Mouse (Mus musculus) limb, embryonic 11.5 days (tissue): ENCODE data around the gene Tespa1. TPM values are rescaled to one million over a fixed set of nuclear protein-coding genes. Genes with fewer than 3 reads are reported as not detected.
A peak's percentile ranks its signal among the peaks of the same experiment; 100 is the strongest.
"Not testable (repeated sequence)": the region's sequence is repeated elsewhere in the genome, so short reads cannot be mapped to it uniquely, and the experiment has no call there.

Experiments
- ATAC-seq: fragments of 200-750 bp; cut with Nextera tagmentation; 2 replicates; pipeline ENCODE4 v1.8.0; 2017; ENCODE audit warnings: low read depth; ENCODE audit not compliant: insufficient number of reproducible peaks, low FRiP score, low TSS enrichment
- DNase-seq: peaks from one replicate; pipeline ENCODE4 v3.0.0-alpha.2; 2015; ENCODE audit warnings: low spot score
- H3K27ac ChIP-seq: fragments of 300-500 bp; sonication (generic); replicated peaks from 2 replicates; pipeline ENCODE4 v1.5.1; 2014; ENCODE audit warnings: low read depth, mild to moderate bottlenecking, low read length
- H3K27me3 ChIP-seq: fragments of 300-500 bp; sonication (generic); 2 replicates; pipeline ENCODE4 v1.6.1; 2014; ENCODE audit warnings: mild to moderate bottlenecking, low read length, mixed read lengths; ENCODE audit not compliant: control insufficient read depth, insufficient read depth
- H3K36me3 ChIP-seq: fragments of 300-500 bp; sonication (generic); 2 replicates; pipeline ENCODE4 v1.6.1; 2014; ENCODE audit warnings: mild to moderate bottlenecking, low read length, moderate library complexity, mixed read lengths; ENCODE audit not compliant: control insufficient read depth, insufficient read depth
- H3K4me1 ChIP-seq: fragments of 300-500 bp; sonication (generic); 2 replicates; pipeline ENCODE4 v1.6.1; 2014; ENCODE audit warnings: low read length, mixed read lengths; ENCODE audit not compliant: control insufficient read depth, insufficient read depth
- H3K4me2 ChIP-seq: fragments of 300-500 bp; sonication (generic); 2 replicates; pipeline ENCODE4 v1.6.1; 2014; ENCODE audit warnings: low read depth, mild to moderate bottlenecking, moderate library complexity; ENCODE audit not compliant: severe bottlenecking
- H3K4me3 ChIP-seq: fragments of 300-500 bp; sonication (generic); 2 replicates; pipeline ENCODE4 v1.5.1; 2014; ENCODE audit warnings: low read depth, low read length
- H3K9ac ChIP-seq: fragments of 300-500 bp; sonication (generic); 2 replicates; pipeline ENCODE4 v1.6.1; 2014; ENCODE audit warnings: mild to moderate bottlenecking, low read length
- H3K9me3 ChIP-seq: fragments of 300-500 bp; sonication (generic); 2 replicates; pipeline ENCODE4 v1.6.1; 2016; ENCODE audit warnings: low read length; ENCODE audit not compliant: control insufficient read depth
- WGBS: fragments of 180-500 bp; shearing (Covaris S2); extraction: QIAGEN DNeasy Blood & Tissue Kit; methylation state at CpG from one replicate; pipeline ENCODE4 v1.1.7; 2014; 5-methylcytosine and 5-hydroxymethylcytosine counted together
- polyA plus RNA-seq: library from polyadenylated mRNA; unstranded; fragments of >200 nt; fragmentation: Nextera tagmentation; extraction: Ambion mirVana; gene quantifications from 2 replicates; pipeline ENCODE4 v1.2.1, GENCODE M21; 2014

Tespa1 gene
- polyA plus RNA-seq, 1 experiment from 2014 or later: 0.17 TPM

- no peak overlapping the region for H3K9ac ChIP-seq
- no peak overlapping the region for H3K27ac ChIP-seq
- no peak for ATAC-seq
- H3K36me3 ChIP-seq: no peaks in the 10 kb centered on the region
- H3K4me1 ChIP-seq: no peaks in the 10 kb centered on the region
- WGBS: 95% methylated on average over 2 of the region's 2 CpGs
- no peaks in the 10 kb centered on the region for H3K27me3 ChIP-seq
- no peak for DNase-seq
- H3K4me3 ChIP-seq: no peak overlapping the region
- H3K9me3 ChIP-seq: no peaks in the 10 kb centered on the region
- no peak overlapping the region for H3K4me2 ChIP-seq
These were observed 47.5 kb downstream of the Tespa1 start for GRCm38 (mm10) chr10:130370005-130370682.

- ATAC-seq (no peak), DNase-seq (no peak)
- H3K9me3 ChIP-seq: no peaks in the 10 kb centered on the region
- 66% methylated on average over 1 of the region's 1 CpGs for WGBS
- no peaks in the 10 kb centered on the region for H3K4me1 ChIP-seq
- H3K4me2 ChIP-seq: no peak overlapping the region
- no peaks in the 10 kb centered on the region for H3K36me3 ChIP-seq
- no peak overlapping the region for H3K9ac ChIP-seq
- no peaks in the 10 kb centered on the region for H3K27me3 ChIP-seq
- H3K27ac ChIP-seq: no peak overlapping the region
- no peak overlapping the region for H3K4me3 ChIP-seq
These were observed 49.0 kb downstream of the Tespa1 start for GRCm38 (mm10) chr10:130371644-130372043.

GRCm38 (mm10) chr10:130372491-130373173 is 50.0 kb downstream of the Tespa1 start:
- Histone ChIP-seq H3K9me3 (no peaks in the 10 kb centered on the region), H3K4me1 (no peaks in the 10 kb centered on the region), H3K4me3 (no peak overlapping the region), H3K27ac (no peak overlapping the region), H3K27me3 (no peaks in the 10 kb centered on the region), H3K4me2 (no peak overlapping the region), H3K9ac (no peak overlapping the region), H3K36me3 (no peaks in the 10 kb centered on the region)
- no peak for DNase-seq
- no peak for ATAC-seq
- 80% methylated on average over 2 of the region's 2 CpGs for WGBS

GRCm38 (mm10) chr10:130375145-130375544 is 52.5 kb downstream of the Tespa1 start:
- no peak overlapping the region for H3K9ac ChIP-seq
- H3K4me1 ChIP-seq: no peaks in the 10 kb centered on the region
- no peak overlapping the region for H3K27ac ChIP-seq
- H3K4me3 ChIP-seq: no peak overlapping the region
- ATAC-seq (no peak), DNase-seq (no peak)
- H3K4me2 ChIP-seq: no peak overlapping the region
- H3K27me3 ChIP-seq: no peaks in the 10 kb centered on the region
- no peaks in the 10 kb centered on the region for H3K9me3 ChIP-seq
- H3K36me3 ChIP-seq: no peaks in the 10 kb centered on the region
- WGBS: 85% methylated on average over 2 of the region's 2 CpGs

GRCm38 (mm10) chr10:130394232-130394631 is 71.6 kb downstream of the Tespa1 start, which contains the start of gene Vmn2r84:
Gene Vmn2r84 (minus strand): TSS chr10:130394332.
- no peak within 1 kb of the TSS for H3K27ac ChIP-seq
- no peak for DNase-seq
- H3K4me2 ChIP-seq: no peak within 1 kb of the TSS
- no peak within 1 kb of the TSS for H3K9ac ChIP-seq
- H3K27me3 ChIP-seq: no peaks in the 10 kb centered on the region
- no peaks in the 10 kb centered on the region for H3K36me3 ChIP-seq
- no peak within 1 kb of the TSS for H3K4me3 ChIP-seq
- no peaks in the 10 kb centered on the region for H3K9me3 ChIP-seq
- no peaks in the 10 kb centered on the region for H3K4me1 ChIP-seq
- no peak for ATAC-seq

GRCm38 (mm10) chr10:130412167-130412698 is 89.6 kb downstream of the Tespa1 start:
- H3K9ac ChIP-seq: not testable (repeated sequence)
- peak; percentile 69 for ATAC-seq

More at GRCm38 (mm10) chr10:130412167-130412698, 89.6 kb downstream of the Tespa1 start:
- 66% methylated on average over 20 of the region's 35 CpGs for WGBS
- H3K27ac ChIP-seq, DNase-seq, H3K9me3 ChIP-seq, H3K4me2 ChIP-seq, H3K27me3 ChIP-seq, H3K36me3 ChIP-seq, H3K4me1 ChIP-seq, H3K4me3 ChIP-seq: not testable (repeated sequence)

Other genes with a start within 250 kb of the Tespa1 start
- gene Olfr823, start 207.5 kb upstream of the Tespa1 start, polyA plus RNA-seq: not detected in 2 replicates
- gene Olfr824, start 192.9 kb upstream of the Tespa1 start, polyA plus RNA-seq: not detected in 2 replicates
- not detected in 2 replicates for gene Olfr825, start 156.1 kb upstream of the Tespa1 start, polyA plus RNA-seq
- gene Olfr826, start 138.7 kb upstream of the Tespa1 start, polyA plus RNA-seq: not detected in 2 replicates
- not detected in 2 replicates for gene Olfr827, start 108.5 kb upstream of the Tespa1 start, polyA plus RNA-seq
- gene Neurod4, start 42.6 kb upstream of the Tespa1 start, polyA plus RNA-seq: not detected in 2 replicates
- not detected in 2 replicates for gene Vmn2r84, start 71.5 kb downstream of the Tespa1 start, polyA plus RNA-seq
- not detected in 2 replicates for gene Vmn2r85, start 106.8 kb downstream of the Tespa1 start, polyA plus RNA-seq
- gene Vmn2r86, start 133.2 kb downstream of the Tespa1 start, polyA plus RNA-seq: not detected in 2 replicates
- gene Vmn2r87, start 174.5 kb downstream of the Tespa1 start, polyA plus RNA-seq: not detected in 2 replicates